Mouse (Mus musculus) intestine, postnatal 0 days (tissue): Measurements from ENCODE around the gene Qrich1. TPM values are rescaled to one million over a fixed set of nuclear protein-coding genes. Genes with fewer than 3 reads are reported as not detected.

ENCODE experiments used
- ATAC-seq: fragments of 200-750 bp; cut with Nextera tagmentation; 2 replicates; pipeline ENCODE4 v1.8.0; 2017; ENCODE audit warnings: mild to moderate bottlenecking, moderate TSS enrichment, moderate library complexity
- H3K27ac ChIP-seq: fragments of 300-500 bp; sonication (generic); 2 replicates; pipeline ENCODE4 v1.5.1; 2014; ENCODE audit warnings: mild to moderate bottlenecking, low read depth, low read length, moderate library complexity
- H3K27me3 ChIP-seq: fragments of 300-500 bp; sonication (generic); replicated peaks from 2 replicates; pipeline ENCODE4 v1.6.1; 2014; ENCODE audit warnings: low read length, mixed read lengths; ENCODE audit not compliant: control insufficient read depth, insufficient read depth
- H3K36me3 ChIP-seq: fragments of 300-500 bp; sonication (generic); 2 replicates; pipeline ENCODE4 v1.6.1; 2014; ENCODE audit warnings: mild to moderate bottlenecking, moderate library complexity; ENCODE audit not compliant: control insufficient read depth, insufficient read depth
- H3K4me1 ChIP-seq: fragments of 300-500 bp; sonication (generic); replicated peaks from 2 replicates; pipeline ENCODE4 v1.6.1; 2014; ENCODE audit warnings: antibody characterized with exemption, low read length, mixed read lengths; ENCODE audit not compliant: control insufficient read depth, insufficient read depth
- H3K4me2 ChIP-seq: fragments of 300-500 bp; sonication (generic); replicated peaks from 2 replicates; pipeline ENCODE4 v1.6.1; 2014; ENCODE audit warnings: low read depth, mild to moderate bottlenecking, moderate library complexity
- H3K4me3 ChIP-seq: fragments of 300-500 bp; sonication (generic); 2 replicates; pipeline ENCODE4 v1.5.1; 2014; ENCODE audit warnings: low read depth, low read length
- H3K9ac ChIP-seq: fragments of 300-500 bp; sonication (generic); 2 replicates; pipeline ENCODE4 v1.6.1; 2014; ENCODE audit warnings: mild to moderate bottlenecking, low read depth, low read length
- H3K9me3 ChIP-seq: fragments of 300-500 bp; sonication (generic); 2 replicates; pipeline ENCODE4 v1.6.1; 2016; ENCODE audit warnings: mixed run types; ENCODE audit not compliant: control insufficient read depth
- CTCF ChIP-seq: sonication (generic); IDR thresholded peaks from 2 replicates; pipeline ENCODE4 v1.5.1; 2016; ENCODE audit warnings: low read depth, mild to moderate bottlenecking, control low read depth, antibody characterized with exemption, moderate library complexity
- WGBS: fragments of 180-500 bp; shearing (Covaris S2); extraction: QIAGEN DNeasy Blood & Tissue Kit; methylation state at CpG from one replicate; pipeline ENCODE4 v1.1.7; 2014; 5-methylcytosine and 5-hydroxymethylcytosine counted together
- polyA plus RNA-seq: library from polyadenylated mRNA; unstranded; fragments of >200 nt; fragmentation: Nextera tagmentation; extraction: Ambion mirVana; gene quantifications from 2 replicates; pipeline ENCODE4 v1.2.1, GENCODE M21; 2015

The Qrich1 gene
- polyA plus RNA-seq, 1 experiment from 2014 or later = 46.8 TPM

DNA sequence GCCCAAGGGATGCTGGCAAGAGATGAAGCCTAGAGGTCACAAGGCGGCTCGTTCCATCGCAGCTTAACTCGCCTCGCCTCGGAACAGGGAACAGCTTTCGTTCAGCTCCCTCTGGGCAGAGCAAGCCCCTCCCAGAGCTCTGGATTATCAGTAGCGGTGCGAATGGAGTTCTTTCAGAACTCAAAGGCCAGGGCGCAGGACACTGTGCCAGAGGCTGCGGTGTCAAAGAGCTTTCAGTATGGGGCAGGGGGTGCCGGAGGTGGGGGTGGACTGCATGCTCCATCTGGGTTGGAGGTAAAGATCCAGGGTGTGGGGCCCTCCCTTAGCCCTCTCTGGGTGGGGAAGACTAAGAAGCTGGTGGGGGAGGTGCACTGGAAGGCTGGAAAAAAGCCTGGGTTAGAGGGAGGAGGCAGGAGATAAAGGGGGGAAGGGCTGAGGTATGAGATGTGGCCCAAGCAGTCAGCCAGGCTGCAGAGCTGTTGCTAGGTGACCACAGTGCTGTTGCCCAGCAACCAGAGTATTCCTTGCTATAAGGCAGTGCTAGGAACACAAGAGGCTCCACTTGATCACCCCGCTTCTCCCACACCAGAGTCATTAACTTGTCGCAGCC lies 71.1 kb downstream of the Qrich1 start:
- no peak overlapping the region; the same call in 1 of the 2 replicates for H3K4me2 ChIP-seq
- TF ChIP-seq CTCF = no peak
- no peaks in the 10 kb centered on the region for H3K27me3 ChIP-seq
- WGBS = 14% methylated on average over 14 of the region's 14 CpGs
- ATAC-seq = peak; percentile 50
- H3K9ac ChIP-seq = no peak overlapping the region
- H3K4me3 ChIP-seq = no peak overlapping the region
- H3K4me1 ChIP-seq = no peaks in the 10 kb centered on the region
- H3K27ac ChIP-seq = no peak overlapping the region
- H3K36me3 ChIP-seq = no peaks in the 10 kb centered on the region
- H3K9me3 ChIP-seq = no peaks in the 10 kb centered on the region

DNA sequence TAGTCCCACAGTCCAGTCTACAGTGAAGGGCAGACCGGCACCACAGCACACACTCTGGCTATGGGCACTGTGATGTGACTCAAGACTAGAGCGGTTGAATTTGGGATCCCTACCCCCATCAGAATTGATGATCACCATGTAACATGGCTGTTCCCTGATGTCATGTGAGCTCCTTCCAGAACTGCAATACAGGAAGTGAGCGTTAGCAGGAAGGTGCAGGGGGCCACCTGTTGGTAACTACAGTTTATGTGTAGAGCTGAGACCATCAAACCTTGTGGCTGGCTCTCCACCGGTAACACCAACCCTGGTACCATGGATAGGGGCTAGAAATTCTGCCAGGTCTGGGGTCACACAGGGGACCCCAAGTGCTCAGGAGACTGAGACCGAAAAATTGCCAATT lies 72.6 kb downstream of the Qrich1 start:
- ATAC-seq = no peak

GRCm38 (mm10) chr9:108591462-108591861 lies 74.9 kb downstream of the Qrich1 start:
- Histone ChIP-seq H3K4me2 (no peak overlapping the region), H3K27ac (no peak overlapping the region), H3K9ac (no peak overlapping the region), H3K36me3 (no peaks in the 10 kb centered on the region), H3K27me3 (no peaks in the 10 kb centered on the region), H3K4me1 (no peaks in the 10 kb centered on the region), H3K4me3 (no peak overlapping the region), H3K9me3 (no peaks in the 10 kb centered on the region)
- TF ChIP-seq CTCF = no peak
- WGBS = 84% methylated on average over 4 of the region's 4 CpGs
- ATAC-seq = no peak

More for the DNA sequence above, 72.6 kb downstream of the Qrich1 start:
- WGBS = 63% methylated on average over 5 of the region's 5 CpGs
- H3K27me3 ChIP-seq = no peaks in the 10 kb centered on the region
- H3K9ac ChIP-seq = no peak overlapping the region
- no peaks in the 10 kb centered on the region for H3K4me1 ChIP-seq
- peak; percentile 58 for TF ChIP-seq CTCF
- H3K36me3 ChIP-seq = no peaks in the 10 kb centered on the region
- H3K27ac ChIP-seq = no peak overlapping the region
- no peak overlapping the region for H3K4me3 ChIP-seq
- H3K4me2 ChIP-seq = no peak overlapping the region
- H3K9me3 ChIP-seq = no peaks in the 10 kb centered on the region

GRCm38 (mm10) chr9:108594354-108594753 lies 77.7 kb downstream of the Qrich1 start:
- no peaks in the 10 kb centered on the region for H3K27me3 ChIP-seq
- no peaks in the 10 kb centered on the region for H3K9me3 ChIP-seq
- TF ChIP-seq CTCF = no peak
- H3K27ac ChIP-seq = no peak overlapping the region
- no peak for ATAC-seq
- WGBS = 65% methylated on average over 3 of the region's 3 CpGs
- no peak overlapping the region for H3K4me2 ChIP-seq
- no peak overlapping the region for H3K4me3 ChIP-seq
- H3K9ac ChIP-seq = no peak overlapping the region
- no peaks in the 10 kb centered on the region for H3K4me1 ChIP-seq
- no peaks in the 10 kb centered on the region for H3K36me3 ChIP-seq

DNA sequence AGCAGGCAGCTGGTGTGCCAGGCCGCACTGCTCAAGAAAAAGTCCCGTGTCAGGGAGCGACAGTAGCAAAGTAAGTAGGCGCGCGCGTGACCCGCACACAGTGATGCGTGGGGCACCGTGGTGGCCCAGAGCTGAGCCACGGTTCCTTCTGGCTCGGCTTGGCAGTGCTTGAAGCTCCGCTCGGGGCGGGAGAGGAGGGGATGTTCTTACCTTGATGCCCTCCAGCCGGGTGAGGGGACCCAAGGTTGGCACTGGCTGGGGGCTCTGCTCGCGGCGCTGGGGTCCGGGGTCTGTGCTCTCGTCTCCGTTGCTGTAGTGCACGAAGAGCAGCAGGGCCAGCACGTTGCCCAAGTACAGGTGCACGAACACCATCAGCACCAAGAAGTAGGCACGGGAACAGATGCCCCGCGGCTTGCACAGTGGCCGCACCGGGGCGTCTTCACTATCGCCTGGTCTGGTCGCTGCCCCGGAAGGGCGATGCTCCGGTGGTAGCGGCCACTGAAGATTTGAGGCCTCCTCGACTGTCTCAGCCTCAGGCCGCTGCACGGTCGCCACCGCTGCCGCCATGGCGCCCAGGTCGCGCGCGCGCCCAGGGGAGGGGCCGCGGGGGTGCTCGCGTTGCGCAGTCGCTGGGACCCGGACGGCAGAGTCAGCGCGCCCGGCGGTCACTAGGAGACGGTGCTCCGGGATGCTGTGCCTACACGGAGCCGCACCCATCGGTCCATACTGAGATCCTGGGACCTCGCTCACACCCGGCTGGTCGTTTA lies 80.6 kb downstream of the Qrich1 start, which contains the start of gene P4htm:
TSS of gene P4htm (minus strand) at position 670 of the 767 bp plus-strand sequence.
- WGBS = 3% methylated on average over 69 of the region's 69 CpGs
- peak; percentile 37; the same call in 1 of the 2 replicates for ATAC-seq
- no peaks in the 10 kb centered on the region for H3K27me3 ChIP-seq
- H3K4me2 ChIP-seq = peak within 1 kb of the TSS; percentile 86
- no peaks in the 10 kb centered on the region for H3K36me3 ChIP-seq
- no peak within 1 kb of the TSS for H3K27ac ChIP-seq
- peak within 1 kb of the TSS; percentile 57 for H3K4me3 ChIP-seq
- TF ChIP-seq CTCF = peak; percentile 15; the same call in 1 of the 2 replicates
- no peaks in the 10 kb centered on the region for H3K4me1 ChIP-seq
- peak within 1 kb of the TSS; percentile 18 for H3K9ac ChIP-seq
- H3K9me3 ChIP-seq = no peaks in the 10 kb centered on the region

DNA sequence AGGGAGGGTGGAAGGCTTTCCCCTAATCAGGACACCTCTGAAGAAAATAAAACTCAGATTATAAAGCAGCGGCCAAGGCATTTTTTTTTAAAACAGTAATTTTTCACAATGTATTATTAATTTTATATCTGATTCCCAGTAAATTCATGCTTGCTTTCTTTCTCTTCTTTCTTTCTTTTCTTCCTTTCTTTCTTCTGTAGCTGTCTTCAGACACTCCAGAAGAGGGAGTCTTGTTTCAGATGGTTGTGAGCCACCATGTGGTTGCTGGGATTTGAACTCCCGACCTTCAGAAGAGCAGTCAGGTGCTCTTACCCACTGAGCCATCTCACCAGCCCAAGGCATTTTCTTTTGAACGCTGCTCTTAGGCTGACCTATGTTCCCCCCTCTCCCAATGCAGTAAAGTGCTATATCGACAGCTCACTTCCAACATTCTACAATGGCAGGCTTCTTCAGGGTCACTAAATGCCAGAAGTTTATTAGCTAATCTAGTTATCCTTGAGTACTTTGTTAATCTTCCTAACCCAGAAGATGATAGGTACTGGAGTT lies 82.5 kb downstream of the Qrich1 start:
- H3K36me3 ChIP-seq = peaks cover 17% of the 10 kb centered on the region
- H3K27ac ChIP-seq = no peak overlapping the region
- H3K9me3 ChIP-seq = no peaks in the 10 kb centered on the region
- no peak overlapping the region for H3K9ac ChIP-seq
- WGBS = 75% methylated on average over 4 of the region's 4 CpGs
- no peaks in the 10 kb centered on the region for H3K4me1 ChIP-seq
- TF ChIP-seq CTCF = no peak
- H3K27me3 ChIP-seq = no peaks in the 10 kb centered on the region
- no peak for ATAC-seq
- H3K4me3 ChIP-seq = no peak overlapping the region
- no peak overlapping the region for H3K4me2 ChIP-seq
